Mouse (Mus musculus): ENCODE data around the gene Dock9. TPM values are rescaled to one million over a fixed set of nuclear protein-coding genes. Genes with fewer than 3 reads are reported as not detected.
A peak's percentile ranks its signal among the peaks of the same experiment; 100 is the strongest.
"Not testable (repeated sequence)": the region's sequence is repeated elsewhere in the genome, so short reads cannot be mapped to it uniquely, and the experiment has no call there.

Gene Dock9
- total RNA-seq, 2 experiments from 2014 or later = 13.4 to 14.2 TPM

DNA sequence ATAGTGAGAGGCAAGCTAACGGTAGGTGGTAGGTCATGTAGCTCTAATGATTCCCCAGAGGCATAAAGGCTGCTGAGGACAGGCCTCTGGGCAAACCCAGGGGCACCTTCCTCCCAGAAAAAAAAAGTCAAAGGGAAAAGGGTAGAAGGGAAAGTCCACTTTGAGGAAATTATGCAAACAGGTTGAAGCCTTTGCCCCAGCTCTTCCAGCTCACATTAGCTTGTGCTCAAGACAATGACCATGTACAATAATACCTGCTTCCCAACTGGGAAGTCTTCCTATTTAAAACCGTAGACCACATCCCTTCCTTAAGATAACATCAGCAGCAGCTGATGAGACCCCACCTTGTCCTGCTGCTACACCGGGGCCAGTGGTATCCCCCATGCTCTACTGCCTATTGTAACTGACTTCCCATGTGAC is 91.1 kb downstream of the Dock9 start:
- no peak for DNase-seq (ENCODE audit: low spot score)

DNA sequence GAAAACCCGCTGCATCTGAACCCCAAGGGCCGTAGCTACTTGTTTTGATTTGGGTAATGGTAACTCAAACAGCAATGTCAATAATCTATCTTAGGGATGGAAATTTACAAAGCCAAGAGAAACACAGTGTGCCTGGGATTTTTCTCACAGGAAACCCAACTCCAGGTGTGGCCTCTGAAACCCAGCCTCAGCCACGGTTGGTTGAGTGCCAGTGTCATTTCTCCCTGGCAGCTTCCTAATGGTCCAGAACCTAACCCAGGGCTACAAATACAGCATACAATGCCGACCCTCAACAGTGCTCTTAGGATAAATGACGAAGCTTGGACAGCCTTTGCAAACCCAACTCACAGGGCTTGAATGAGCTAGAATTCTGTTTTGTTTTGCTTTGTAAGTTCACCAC is 92.0 kb downstream of the Dock9 start:
- no peak for DNase-seq (ENCODE audit: low spot score)

- no peak for DNase-seq (ENCODE audit: low spot score)
Observed at GRCm38 (mm10) chr14:121702534-121702933, 95.1 kb downstream of the Dock9 start.

GRCm38 (mm10) chr14:121700013-121700412 is 97.6 kb downstream of the Dock9 start:
- peak; percentile 56 for DNase-seq (ENCODE audit: low spot score)

DNA sequence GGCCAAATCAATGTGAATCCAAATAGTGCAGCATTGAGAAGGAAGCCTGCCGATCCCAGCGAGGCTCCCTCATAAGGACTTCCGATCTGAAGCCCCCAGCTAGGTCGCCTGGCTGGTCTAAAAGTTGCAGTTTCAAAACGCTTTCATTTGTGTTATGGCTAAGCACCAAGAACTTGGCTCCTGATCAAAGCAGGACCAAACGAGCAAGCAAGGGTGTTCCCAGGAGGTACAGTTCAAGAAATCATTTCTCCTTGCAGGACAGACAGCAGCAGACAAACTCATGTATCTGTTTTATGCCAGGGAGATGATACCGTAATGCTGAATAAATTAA is 99.1 kb downstream of the Dock9 start:
- DNase-seq (ENCODE audit: low spot score) = no peak

- peak; percentile 72 for DNase-seq (ENCODE audit: low spot score)
Observed at GRCm38 (mm10) chr14:121697709-121698619, 99.7 kb downstream of the Dock9 start.

- DNase-seq (ENCODE audit: low spot score) = no peak
Observed at GRCm38 (mm10) chr14:121697143-121697680, 100.4 kb downstream of the Dock9 start.

- DNase-seq (ENCODE audit: low spot score) = no peak
Observed at GRCm38 (mm10) chr14:121696429-121697118, 101.1 kb downstream of the Dock9 start.

DNA sequence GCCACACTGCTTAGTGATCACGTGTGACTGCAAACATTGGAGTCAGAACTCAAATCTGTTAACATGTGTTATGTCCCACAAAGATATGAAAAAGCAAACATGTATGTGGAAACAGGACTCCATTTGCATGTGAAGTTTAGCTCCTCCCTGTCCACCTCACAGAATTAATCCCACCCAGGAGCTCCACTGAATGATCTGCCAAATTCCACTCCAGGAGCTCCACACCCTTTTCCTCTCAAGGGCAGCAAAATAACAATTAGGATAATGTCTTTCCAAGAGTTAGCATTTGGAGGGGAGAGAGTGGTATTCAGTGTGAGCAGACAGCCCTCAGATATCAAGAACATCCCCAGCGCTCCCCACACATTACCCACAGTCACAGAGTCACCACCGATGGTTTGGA is 102.9 kb downstream of the Dock9 start:
- DNase-seq (ENCODE audit: low spot score) = no peak

- no peak for DNase-seq (ENCODE audit: low spot score)
Observed at GRCm38 (mm10) chr14:121693991-121694594, 103.5 kb downstream of the Dock9 start.

DNA sequence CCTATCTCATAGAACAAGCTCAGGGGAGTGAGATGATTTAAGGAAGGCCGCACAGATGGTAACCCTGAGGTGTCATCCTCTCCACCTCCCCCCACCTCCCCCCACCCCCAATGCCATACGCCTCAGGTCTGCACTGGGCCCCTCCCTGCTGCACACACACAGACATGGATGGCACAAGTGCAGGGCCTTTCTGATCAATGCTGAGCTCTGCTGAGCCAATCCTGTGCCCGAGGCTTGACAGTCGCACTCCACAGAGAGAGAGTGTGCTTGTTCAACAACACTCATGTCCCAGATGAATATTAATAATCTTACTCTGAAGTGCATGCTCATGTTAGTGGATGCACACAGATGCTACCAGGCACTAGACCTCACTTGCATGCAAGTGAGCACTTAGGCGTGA is 108.0 kb downstream of the Dock9 start:
- DNase-seq (ENCODE audit: low spot score) = not testable (repeated sequence)

DNA sequence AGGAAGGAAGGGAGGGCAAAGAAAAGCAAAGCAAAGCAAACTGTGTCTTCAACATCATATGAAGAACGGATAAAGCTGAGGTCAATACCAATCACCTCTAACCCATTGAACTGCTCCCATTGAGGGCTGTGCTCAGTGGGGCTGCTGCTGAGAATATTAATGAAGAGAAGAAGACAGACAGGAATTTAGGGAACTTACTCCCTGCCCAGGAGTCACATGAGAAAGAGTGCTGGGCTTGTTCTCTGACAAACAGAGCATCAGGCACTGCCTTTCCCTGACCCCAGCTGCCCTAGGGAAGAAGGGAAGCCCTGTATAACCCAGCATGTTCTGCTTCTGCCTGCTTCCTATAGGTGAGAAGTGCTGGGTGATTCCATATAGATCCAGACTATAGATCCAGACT is 109.5 kb downstream of the Dock9 start:
- DNase-seq (ENCODE audit: low spot score) = no peak

DNA sequence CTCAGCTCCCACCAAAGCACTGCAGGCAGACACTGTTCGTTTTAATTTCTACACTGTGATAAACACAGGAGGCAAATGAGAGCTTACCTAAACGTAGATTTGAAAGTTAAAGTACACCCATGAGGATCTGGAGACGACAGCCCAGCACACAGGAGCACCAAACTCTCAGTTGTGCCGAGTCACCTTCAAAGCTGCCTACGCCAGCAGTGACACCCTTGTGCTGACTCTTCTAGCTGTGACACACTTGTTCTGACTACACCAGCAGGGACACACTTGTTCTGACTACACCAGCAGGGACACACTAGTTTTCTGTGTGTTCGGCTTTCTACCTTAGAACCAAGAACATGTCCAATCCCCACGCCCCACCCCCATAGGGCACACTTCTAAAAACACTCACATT is 110.4 kb downstream of the Dock9 start:
- DNase-seq (ENCODE audit: low spot score) = no peak

DNA sequence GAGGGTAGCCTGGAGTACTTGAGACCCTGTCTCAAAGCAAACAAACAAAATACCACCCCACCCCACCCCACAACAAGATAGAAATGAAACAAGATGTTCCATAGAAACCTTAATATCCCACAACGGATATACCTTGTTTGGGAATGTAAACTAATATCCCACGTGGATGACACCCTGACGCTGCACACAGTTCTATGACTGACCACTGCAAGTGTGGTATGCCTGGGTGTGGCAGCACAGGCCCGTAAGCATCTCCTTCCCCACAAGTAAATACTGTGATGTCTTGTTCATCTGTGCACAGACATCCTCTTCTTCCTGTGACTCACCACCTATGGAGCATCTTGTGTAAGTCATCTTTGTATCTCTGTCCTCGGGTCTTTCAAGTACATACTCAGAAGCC is 118.7 kb downstream of the Dock9 start:
- DNase-seq (ENCODE audit: low spot score) = no peak

GRCm38 (mm10) chr14:121678445-121678844 is 119.2 kb downstream of the Dock9 start:
- DNase-seq (ENCODE audit: low spot score) = no peak

- DNase-seq (ENCODE audit: low spot score) = no peak
Observed at GRCm38 (mm10) chr14:121676596-121677330, 120.9 kb downstream of the Dock9 start.

GRCm38 (mm10) chr14:121676121-121676591 is 121.5 kb downstream of the Dock9 start:
- peak; percentile 44 for DNase-seq (ENCODE audit: low spot score)

GRCm38 (mm10) chr14:121675579-121675978 is 122.1 kb downstream of the Dock9 start:
- DNase-seq (ENCODE audit: low spot score) = no peak

GRCm38 (mm10) chr14:121675146-121675545 is 122.5 kb downstream of the Dock9 start:
- DNase-seq (ENCODE audit: low spot score) = no peak

GRCm38 (mm10) chr14:121670016-121670415 is 127.6 kb downstream of the Dock9 start:
- DNase-seq (ENCODE audit: low spot score) = no peak

DNA sequence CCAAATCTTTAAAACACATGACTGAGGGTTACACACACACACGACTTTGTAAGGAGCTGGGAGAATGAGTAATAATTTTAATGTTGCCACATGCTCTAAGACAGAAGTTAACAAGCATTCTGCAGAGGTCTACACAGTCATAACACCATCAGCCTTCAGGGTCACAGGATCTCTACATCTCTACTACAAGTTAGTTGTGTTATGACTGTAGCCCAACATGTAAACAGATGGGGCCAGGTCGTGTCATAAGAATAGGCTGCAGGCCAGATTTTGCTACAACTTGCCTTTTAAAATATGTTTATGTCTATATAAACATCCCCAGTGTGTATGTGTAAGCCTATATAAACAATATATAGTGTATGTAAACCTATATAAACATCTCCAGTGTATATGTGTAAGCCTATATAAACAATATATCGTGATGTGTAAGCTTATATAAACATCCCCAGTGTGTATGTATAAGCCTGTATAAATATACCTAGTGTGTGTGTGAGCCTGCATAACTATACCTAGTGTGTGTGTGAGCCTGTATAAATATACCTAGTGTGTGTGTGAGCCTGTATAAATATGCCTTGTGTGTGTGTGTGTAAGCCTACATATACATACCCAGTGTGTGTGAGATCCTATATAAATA is 130.9 kb downstream of the Dock9 start:
- DNase-seq (ENCODE audit: low spot score) = no peak

Data from gastrocnemius, adult 18-20 months (tissue).